Mouse (Mus musculus) liver, embryonic 12.5 days (tissue): Measurements from ENCODE around the gene Sfxn4. TPM values are rescaled to one million over a fixed set of nuclear protein-coding genes. Genes with fewer than 3 reads are reported as not detected.
"Not testable (repeated sequence)": the region's sequence is repeated elsewhere in the genome, so short reads cannot be mapped to it uniquely, and the experiment has no call there.

Experiments used
- ATAC-seq: fragments of 200-750 bp; cut with Nextera tagmentation; 2 replicates; pipeline ENCODE4 v1.8.0; 2017; ENCODE audit warnings: moderate number of reproducible peaks, mild to moderate bottlenecking, moderate library complexity
- H3K27ac ChIP-seq: fragments of 300-500 bp; sonication (generic); 2 replicates; pipeline ENCODE4 v1.5.1; 2016; ENCODE audit warnings: mild to moderate bottlenecking
- H3K27me3 ChIP-seq: fragments of 300-500 bp; sonication (generic); replicated peaks from 2 replicates; pipeline ENCODE4 v1.6.1; 2016; ENCODE audit warnings: mild to moderate bottlenecking, moderate library complexity
- H3K36me3 ChIP-seq: fragments of 300-500 bp; sonication (generic); 2 replicates; pipeline ENCODE4 v1.6.1; 2016; ENCODE audit warnings: mild to moderate bottlenecking, moderate library complexity
- H3K4me1 ChIP-seq: fragments of 300-500 bp; sonication (generic); 2 replicates; pipeline ENCODE4 v1.6.1; 2016
- H3K4me2 ChIP-seq: fragments of 300-500 bp; sonication (generic); 2 replicates; pipeline ENCODE4 v1.6.1; 2016; ENCODE audit warnings: mild to moderate bottlenecking, moderate library complexity
- H3K4me3 ChIP-seq: fragments of 300-500 bp; sonication (generic); 2 replicates; pipeline ENCODE4 v1.5.1; 2016; ENCODE audit warnings: mild to moderate bottlenecking, moderate library complexity
- H3K9ac ChIP-seq: fragments of 300-500 bp; sonication (generic); 2 replicates; pipeline ENCODE4 v1.6.1; 2016; ENCODE audit warnings: mild to moderate bottlenecking, moderate library complexity
- H3K9me3 ChIP-seq: fragments of 300-500 bp; sonication (generic); replicated peaks from 2 replicates; pipeline ENCODE4 v1.6.1; 2016; ENCODE audit warnings: mild to moderate bottlenecking, moderate library complexity
- WGBS: fragments of 180-500 bp; shearing (Covaris S2); methylation state at CpG from one replicate; pipeline ENCODE4 v1.1.7; 2016; ENCODE audit not compliant: insufficient replicate concordance; 5-methylcytosine and 5-hydroxymethylcytosine counted together
- polyA plus RNA-seq: library from polyadenylated mRNA; unstranded; fragments of >200 nt; fragmentation: Nextera tagmentation; extraction: Ambion mirVana; gene quantifications from 2 replicates; pipeline ENCODE4 v1.2.1, GENCODE M21; 2016

Sfxn4 gene
- polyA plus RNA-seq, 1 experiment from 2014 or later: 1.7 TPM

GRCm38 (mm10) chr19:60887637-60888036 lies 26.4 kb upstream of the Sfxn4 start:
- Histone ChIP-seq H3K36me3 (no peaks in the 10 kb centered on the region), H3K27ac (peak overlapping the region; percentile 97), H3K9ac (0 out of 2 replicates have a peak overlapping the region, but pooled peaks have one; percentile 20), H3K9me3 (no peaks in the 10 kb centered on the region), H3K4me1 (peaks cover 49% of the 10 kb centered on the region), H3K4me2 (peak overlapping the region; percentile 99), H3K27me3 (peaks cover 6% of the 10 kb centered on the region), H3K4me3 (no peak overlapping the region)
- 31% methylated on average over 2 of the region's 2 CpGs for WGBS
- ATAC-seq: peak; percentile 14

- Histone ChIP-seq H3K27ac (no peak overlapping the region), H3K9me3 (no peaks in the 10 kb centered on the region), H3K4me2 (no peak overlapping the region), H3K36me3 (no peaks in the 10 kb centered on the region), H3K9ac (no peak overlapping the region), H3K4me1 (peaks cover 22% of the 10 kb centered on the region), H3K4me3 (no peak overlapping the region), H3K27me3 (no peaks in the 10 kb centered on the region)
- WGBS: 35% methylated on average over 3 of the region's 3 CpGs
- ATAC-seq: no peak
Measured at GRCm38 (mm10) chr19:60883129-60883528, 21.9 kb upstream of the Sfxn4 start.

- Histone ChIP-seq H3K36me3 (peaks cover 38% of the 10 kb centered on the region), H3K9me3 (no peaks in the 10 kb centered on the region), H3K4me3 (peak within 1 kb of the TSS; percentile 92), H3K4me1 (peaks cover 48% of the 10 kb centered on the region), H3K27me3 (no peaks in the 10 kb centered on the region), H3K9ac (peak within 1 kb of the TSS; percentile 91), H3K4me2 (peak within 1 kb of the TSS; percentile 76), H3K27ac (peak within 1 kb of the TSS; percentile 96)
- ATAC-seq: peak; percentile 92
- under 1% methylated on average over 28 of the region's 28 CpGs for WGBS
Measured at GRCm38 (mm10) chr19:60874064-60874694, 12.9 kb upstream of the Sfxn4 start, which contains the start of gene Prdx3. Gene Prdx3, minus strand, starts transcription at chr19:60874556.

GRCm38 (mm10) chr19:60873501-60873900 lies 12.2 kb upstream of the Sfxn4 start:
- Histone ChIP-seq H3K9ac (peak overlapping the region; percentile 91), H3K9me3 (no peaks in the 10 kb centered on the region), H3K27me3 (no peaks in the 10 kb centered on the region), H3K36me3 (peaks cover 44% of the 10 kb centered on the region), H3K4me1 (peaks cover 49% of the 10 kb centered on the region), H3K4me3 (peak overlapping the region; percentile 92), H3K27ac (peak overlapping the region; percentile 96), H3K4me2 (peak overlapping the region; percentile 76)
- 4% methylated on average over 4 of the region's 4 CpGs for WGBS
- peak; percentile 34; the same call in 1 of the 2 replicates for ATAC-seq

GRCm38 (mm10) chr19:60872272-60872671 lies 11.0 kb upstream of the Sfxn4 start:
- Histone ChIP-seq H3K27ac (peak overlapping the region; percentile 96), H3K9me3 (no peaks in the 10 kb centered on the region), H3K4me1 (peaks cover 49% of the 10 kb centered on the region), H3K4me3 (peak overlapping the region; percentile 92), H3K36me3 (peaks cover 55% of the 10 kb centered on the region), H3K9ac (peak overlapping the region; percentile 91), H3K4me2 (peak overlapping the region; percentile 76), H3K27me3 (no peaks in the 10 kb centered on the region)
- 8% methylated on average over 1 of the region's 1 CpGs for WGBS
- ATAC-seq: peak; percentile 80

GRCm38 (mm10) chr19:60871366-60871765 lies 10.1 kb upstream of the Sfxn4 start:
- peak overlapping the region; percentile 96 for H3K27ac ChIP-seq
- no peak for ATAC-seq
- WGBS: 84% methylated on average over 5 of the region's 5 CpGs
- peak overlapping the region; percentile 76 for H3K4me2 ChIP-seq
- H3K4me1 ChIP-seq: peaks cover 49% of the 10 kb centered on the region
- H3K4me3 ChIP-seq: peak overlapping the region; percentile 92
- H3K9ac ChIP-seq: peak overlapping the region; percentile 91
- no peaks in the 10 kb centered on the region for H3K27me3 ChIP-seq
- no peaks in the 10 kb centered on the region for H3K9me3 ChIP-seq
- peaks cover 65% of the 10 kb centered on the region for H3K36me3 ChIP-seq

- Histone ChIP-seq H3K27me3 (no peaks in the 10 kb centered on the region), H3K4me3 (peak overlapping the region; percentile 92; the same call in 1 of the 2 replicates), H3K4me2 (peak overlapping the region; percentile 76), H3K4me1 (peaks cover 49% of the 10 kb centered on the region), H3K9ac (no peak overlapping the region; the same call in 1 of the 2 replicates), H3K27ac (no peak overlapping the region), H3K36me3 (peaks cover 71% of the 10 kb centered on the region), H3K9me3 (no peaks in the 10 kb centered on the region)
- 70% methylated on average over 1 of the region's 1 CpGs for WGBS
- ATAC-seq: no peak
Measured at GRCm38 (mm10) chr19:60870489-60870888, 9.2 kb upstream of the Sfxn4 start.

- Histone ChIP-seq H3K36me3 (peaks cover 82% of the 10 kb centered on the region), H3K4me1 (peaks cover 40% of the 10 kb centered on the region)
- not testable (repeated sequence) for H3K4me3 ChIP-seq, H3K9me3 ChIP-seq, ATAC-seq, H3K9ac ChIP-seq, H3K4me2 ChIP-seq, H3K27me3 ChIP-seq, H3K27ac ChIP-seq
- WGBS: 91% methylated on average over 4 of the region's 4 CpGs
Measured at GRCm38 (mm10) chr19:60866169-60866568, 4.9 kb upstream of the Sfxn4 start.

GRCm38 (mm10) chr19:60845731-60846130 lies 15.5 kb downstream of the Sfxn4 start:
- peaks cover 14% of the 10 kb centered on the region for H3K36me3 ChIP-seq
- H3K4me1 ChIP-seq: peaks cover 21% of the 10 kb centered on the region
- H3K9me3 ChIP-seq: no peaks in the 10 kb centered on the region
- no peak overlapping the region for H3K4me3 ChIP-seq
- no peak overlapping the region for H3K27ac ChIP-seq
- no peak overlapping the region for H3K9ac ChIP-seq
- H3K27me3 ChIP-seq: no peaks in the 10 kb centered on the region
- H3K4me2 ChIP-seq: no peak overlapping the region
- no peak for ATAC-seq

GRCm38 (mm10) chr19:60843324-60843723 lies 18.0 kb downstream of the Sfxn4 start:
- no peaks in the 10 kb centered on the region for H3K27me3 ChIP-seq
- peaks cover 31% of the 10 kb centered on the region for H3K36me3 ChIP-seq
- H3K4me3 ChIP-seq: no peak overlapping the region
- peak overlapping the region; percentile 43 for H3K4me2 ChIP-seq
- 0 out of 2 replicates have a peak overlapping the region, but pooled peaks have one; percentile 29 for H3K9ac ChIP-seq
- peaks cover 21% of the 10 kb centered on the region for H3K4me1 ChIP-seq
- H3K9me3 ChIP-seq: no peaks in the 10 kb centered on the region
- H3K27ac ChIP-seq: peak overlapping the region; percentile 66
- peak; percentile 93 for ATAC-seq

- Histone ChIP-seq H3K4me2 (no peak overlapping the region), H3K4me1 (peaks cover 11% of the 10 kb centered on the region), H3K27ac (no peak overlapping the region), H3K36me3 (peaks cover 81% of the 10 kb centered on the region), H3K9me3 (no peaks in the 10 kb centered on the region), H3K4me3 (no peak overlapping the region), H3K27me3 (no peaks in the 10 kb centered on the region), H3K9ac (no peak overlapping the region)
- WGBS: 43% methylated on average over 1 of the region's 1 CpGs
- peak; percentile 73 for ATAC-seq
Measured at GRCm38 (mm10) chr19:60837747-60838146, 23.5 kb downstream of the Sfxn4 start.

GRCm38 (mm10) chr19:60818677-60819076 lies 42.6 kb downstream of the Sfxn4 start:
- 59% methylated on average over 6 of the region's 6 CpGs for WGBS
- H3K9me3 ChIP-seq: no peaks in the 10 kb centered on the region
- no peak for ATAC-seq
- no peaks in the 10 kb centered on the region for H3K27me3 ChIP-seq
- no peak overlapping the region for H3K9ac ChIP-seq
- H3K4me1 ChIP-seq: peaks cover 8% of the 10 kb centered on the region; the same call in 1 of the 2 replicates
- peaks cover 89% of the 10 kb centered on the region for H3K36me3 ChIP-seq
- no peak overlapping the region for H3K4me2 ChIP-seq
- no peak overlapping the region for H3K27ac ChIP-seq
- no peak overlapping the region for H3K4me3 ChIP-seq
